Mouse (Mus musculus) NIH3T3 (cell line): ENCODE results near the gene Rtl9.

ENCODE experiments used
- DNase-seq: peaks from one replicate; pipeline ENCODE4 v3.0.0-alpha.2; 2012; ENCODE audit warnings: low read depth

Rtl9 gene

GRCm38 (mm10) chrX:143099044-143099754 lies at the start of gene Rtl9:
Gene Rtl9, plus strand, starts transcription at chrX:143099594.
- DNase-seq: peak; percentile 69

- peak; percentile 74 for DNase-seq
Measured at GRCm38 (mm10) chrX:143051478-143051877, 47.9 kb upstream of the Rtl9 start.

- no peak for DNase-seq
Measured at GRCm38 (mm10) chrX:143051921-143052320, 47.5 kb upstream of the Rtl9 start.

GRCm38 (mm10) chrX:143058829-143059228 lies 40.6 kb upstream of the Rtl9 start:
- DNase-seq: peak; percentile 84

- peak; percentile 56 for DNase-seq
Measured at GRCm38 (mm10) chrX:143062641-143063355, 36.6 kb upstream of the Rtl9 start.

- peak; percentile 45 for DNase-seq
Measured at GRCm38 (mm10) chrX:143063780-143064179, 35.6 kb upstream of the Rtl9 start.

GRCm38 (mm10) chrX:143064288-143064687 lies 35.1 kb upstream of the Rtl9 start:
- DNase-seq: peak; percentile 38

- no peak for DNase-seq
Measured at GRCm38 (mm10) chrX:143066320-143067114, 32.9 kb upstream of the Rtl9 start.

GRCm38 (mm10) chrX:143067115-143067514 lies 32.3 kb upstream of the Rtl9 start:
- no peak for DNase-seq

- peak; percentile 53 for DNase-seq
Measured at GRCm38 (mm10) chrX:143067576-143067975, 31.8 kb upstream of the Rtl9 start.

- peak; percentile 5 for DNase-seq
Measured at GRCm38 (mm10) chrX:143080458-143081336, 18.7 kb upstream of the Rtl9 start.

- no peak for DNase-seq
Measured at GRCm38 (mm10) chrX:143082732-143083131, 16.7 kb upstream of the Rtl9 start.

- no peak for DNase-seq
Measured at GRCm38 (mm10) chrX:143088225-143088624, 11.2 kb upstream of the Rtl9 start.

- DNase-seq: no peak
Measured at GRCm38 (mm10) chrX:143090904-143091588, 8.3 kb upstream of the Rtl9 start.

- DNase-seq: no peak
Measured at GRCm38 (mm10) chrX:143097551-143097950, 1.8 kb upstream of the Rtl9 start.

GRCm38 (mm10) chrX:143103146-143103545 lies 3.8 kb downstream of the Rtl9 start:
- DNase-seq: no peak

- peak; percentile 56 for DNase-seq
Measured at GRCm38 (mm10) chrX:143105866-143106265, 6.5 kb downstream of the Rtl9 start.

- DNase-seq: peak; percentile 62
Measured at GRCm38 (mm10) chrX:143112546-143112945, 13.2 kb downstream of the Rtl9 start.
